Mouse (Mus musculus) erythroblast, embryonic 14.5 days (primary cell): ENCODE results near the gene Gm4553.

Experiments used
- GATA1 ChIP-seq: IDR thresholded peaks from 2 replicates; pipeline ENCODE4 v1.6.1; 2012; ENCODE audit warnings: low read length, inconsistent platforms, mixed read lengths
- TAL1 ChIP-seq: IDR thresholded peaks from 3 replicates; pipeline ENCODE4 v1.6.1; 2012; ENCODE audit warnings: low read length, inconsistent platforms, mixed read lengths

DNA sequence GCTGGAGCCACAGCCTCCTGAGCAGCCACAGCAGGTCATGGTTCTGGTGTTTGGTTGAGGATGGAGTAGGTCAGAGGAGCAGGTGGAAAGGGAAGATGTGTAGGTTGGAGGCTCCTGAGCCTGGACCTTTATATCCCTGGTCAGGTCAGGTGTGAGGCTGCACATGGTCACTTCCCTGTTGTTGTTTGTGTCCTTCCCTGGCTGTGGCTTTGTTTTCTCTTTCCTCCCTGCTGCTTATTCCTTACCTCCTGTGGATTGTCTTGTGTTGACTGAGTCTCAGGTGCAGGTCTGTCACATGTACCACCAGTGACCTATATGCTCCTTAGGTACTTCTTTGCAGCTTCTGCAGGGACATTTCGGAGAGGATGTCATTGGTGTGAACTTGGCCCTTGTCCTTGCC lies 21.0 kb downstream of the Gm4553 start, which contains the start of gene Gm45337:
- no peak for TF ChIP-seq GATA1
- TF ChIP-seq TAL1: no peak
